Mouse (Mus musculus): ENCODE measurements at regions not wholly inside any gene's neighbourhood (a gene's known extent, or its start where the extent isn't known, plus 50 kb on each side); places are given as distances from the start of the nearest gene placed in this dataset.
"Not testable (repeated sequence)": the region's sequence is repeated elsewhere in the genome, so short reads cannot be mapped to it uniquely, and the experiment has no call there.

GRCm38 (mm10) chr3:17452984-17453383 lies 495.2 kb upstream of the Cypt12 start:
- DNase-seq, result no peak

GRCm38 (mm10) chr3:17460545-17460944 lies 487.7 kb upstream of the Cypt12 start:
- no peak for DNase-seq

- DNase-seq, result no peak
Observed at GRCm38 (mm10) chr3:17461365-17461764, 486.8 kb upstream of the Cypt12 start.

GRCm38 (mm10) chr3:17473812-17474211 lies 474.4 kb upstream of the Cypt12 start:
- DNase-seq, result no peak

GRCm38 (mm10) chr3:17489240-17490142 lies 458.7 kb upstream of the Cypt12 start:
- no peak for DNase-seq

GRCm38 (mm10) chr3:17490632-17491031 lies 457.6 kb upstream of the Cypt12 start:
- no peak for DNase-seq

GRCm38 (mm10) chr3:17498291-17498690 lies 449.9 kb upstream of the Cypt12 start:
- DNase-seq, result no peak

GRCm38 (mm10) chr3:17501556-17501955 lies 446.7 kb upstream of the Cypt12 start:
- no peak for DNase-seq

GRCm38 (mm10) chr3:17541346-17541745 lies 406.9 kb upstream of the Cypt12 start:
- DNase-seq, result no peak

GRCm38 (mm10) chr3:17547559-17548059 lies 400.6 kb upstream of the Cypt12 start:
- no peak for DNase-seq

GRCm38 (mm10) chr3:17582487-17582886 lies 365.7 kb upstream of the Cypt12 start:
- no peak for DNase-seq

- no peak for DNase-seq
Observed at GRCm38 (mm10) chr3:17589956-17590546, 358.2 kb upstream of the Cypt12 start.

GRCm38 (mm10) chr3:17592463-17592862 lies 355.7 kb upstream of the Cypt12 start:
- no peak for DNase-seq

- no peak for DNase-seq
Observed at GRCm38 (mm10) chr3:17596365-17596764, 351.8 kb upstream of the Cypt12 start.

- DNase-seq, result no peak
Observed at GRCm38 (mm10) chr3:17613486-17613885, 334.7 kb upstream of the Cypt12 start.

- DNase-seq, result peak; percentile 4
Observed at GRCm38 (mm10) chr3:17616439-17617070, 331.7 kb upstream of the Cypt12 start.

GRCm38 (mm10) chr3:17619489-17619888 lies 328.7 kb upstream of the Cypt12 start:
- no peak for DNase-seq

- DNase-seq, result no peak
Observed at GRCm38 (mm10) chr3:17619890-17620289, 328.3 kb upstream of the Cypt12 start.

- no peak for DNase-seq
Observed at GRCm38 (mm10) chr3:17620398-17620797, 327.8 kb upstream of the Cypt12 start.

GRCm38 (mm10) chr3:17632484-17632883 lies 315.7 kb upstream of the Cypt12 start:
- DNase-seq, result no peak

GRCm38 (mm10) chr3:17636276-17636675 lies 311.9 kb upstream of the Cypt12 start:
- DNase-seq, result no peak

- DNase-seq, result not testable (repeated sequence)
Observed at GRCm38 (mm10) chr3:17659988-17660387, 288.2 kb upstream of the Cypt12 start.

- no peak for DNase-seq
Observed at GRCm38 (mm10) chr3:17661987-17662386, 286.2 kb upstream of the Cypt12 start.

- DNase-seq, result no peak
Observed at GRCm38 (mm10) chr3:17667016-17667415, 281.2 kb upstream of the Cypt12 start.
